Mouse (Mus musculus) G1E-ER4 (cell line): ENCODE data around the gene Aloxe3. TPM values are rescaled to one million over a fixed set of nuclear protein-coding genes. Genes with fewer than 3 reads are reported as not detected.

Experiments used
- GATA1 ChIP-seq: IDR thresholded peaks from one replicate; pipeline ENCODE4 v1.8.0; 2012; ENCODE audit warnings: low read length, inconsistent platforms
- polyA plus RNA-seq: library from polyadenylated mRNA; stranded (reverse); fragments of >175 nt; gene quantifications from 2 replicates; pipeline ENCODE4 v1.2.3, GENCODE M21; 2012

Aloxe3 gene
- polyA plus RNA-seq = not detected in 2 replicates

GRCm38 (mm10) chr11:69125852-69125918 lies at the start of gene Aloxe3:
Gene Aloxe3, plus strand, starts transcription at chr11:69125896.
- TF ChIP-seq GATA1 = no peak

DNA sequence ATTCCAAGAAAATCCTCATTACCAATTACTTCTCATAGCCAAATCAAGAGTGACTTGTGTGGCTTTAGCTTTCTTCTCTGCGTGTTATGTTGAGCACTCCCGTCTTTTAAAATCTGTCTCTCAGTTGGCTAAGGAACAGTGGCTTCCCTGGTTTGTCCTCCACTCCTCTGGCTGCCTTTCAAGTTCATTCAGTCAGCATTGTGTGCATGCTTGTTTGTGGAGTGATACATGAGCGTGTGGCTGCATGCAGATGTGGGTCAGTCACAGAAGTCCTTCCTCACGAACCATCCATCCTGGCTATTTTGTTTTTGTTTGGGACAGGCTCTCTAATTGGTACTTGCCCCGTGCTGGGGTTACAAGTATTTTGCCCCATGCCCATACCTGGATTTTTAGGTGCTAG lies 49.1 kb upstream of the Aloxe3 start:
- TF ChIP-seq GATA1 = no peak

DNA sequence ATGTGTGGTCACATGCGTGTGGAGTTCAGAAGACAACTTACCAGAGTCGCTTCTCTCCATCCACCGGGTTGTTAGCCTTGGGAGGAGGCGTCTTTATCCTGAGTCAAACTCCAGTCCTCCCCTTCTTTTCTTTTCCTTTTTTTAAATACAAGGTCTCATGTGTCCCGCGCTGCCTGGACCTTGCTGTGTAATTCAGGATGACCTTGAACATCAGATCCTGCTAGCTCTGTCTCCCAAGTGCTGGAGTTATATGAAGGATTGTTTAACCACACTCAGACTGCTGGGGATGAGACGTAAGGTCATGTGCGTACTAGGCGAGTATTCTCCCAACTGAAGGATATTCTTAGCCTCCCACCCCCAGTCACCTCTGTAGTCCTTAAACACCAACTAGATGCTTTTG lies 48.4 kb upstream of the Aloxe3 start:
- no peak for TF ChIP-seq GATA1

DNA sequence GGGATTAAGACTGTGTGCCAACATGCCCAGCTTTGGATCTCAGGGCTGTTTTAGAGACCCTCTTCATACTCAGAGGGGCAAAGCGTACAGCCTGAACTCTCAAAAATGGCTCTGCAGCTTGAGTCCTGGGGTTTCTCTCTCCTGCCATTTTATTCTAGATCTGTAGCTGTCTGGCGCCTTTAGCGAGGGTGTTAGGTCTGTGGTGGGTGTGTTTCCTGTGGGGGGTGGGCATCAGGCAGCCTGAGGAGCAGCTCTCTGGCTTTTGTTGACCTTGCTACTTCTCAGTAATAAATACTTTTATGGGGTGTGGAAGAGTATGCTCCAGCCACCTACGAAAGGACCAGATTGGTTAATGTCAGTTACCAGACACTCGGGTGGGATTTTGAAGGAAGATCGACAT lies 47.7 kb upstream of the Aloxe3 start:
- no peak for TF ChIP-seq GATA1

GRCm38 (mm10) chr11:69078805-69079438 lies 46.8 kb upstream of the Aloxe3 start:
- TF ChIP-seq GATA1 = no peak

GRCm38 (mm10) chr11:69080102-69080854 lies 45.4 kb upstream of the Aloxe3 start:
- TF ChIP-seq GATA1 = no peak

GRCm38 (mm10) chr11:69080855-69081222 lies 44.9 kb upstream of the Aloxe3 start:
- no peak for TF ChIP-seq GATA1

DNA sequence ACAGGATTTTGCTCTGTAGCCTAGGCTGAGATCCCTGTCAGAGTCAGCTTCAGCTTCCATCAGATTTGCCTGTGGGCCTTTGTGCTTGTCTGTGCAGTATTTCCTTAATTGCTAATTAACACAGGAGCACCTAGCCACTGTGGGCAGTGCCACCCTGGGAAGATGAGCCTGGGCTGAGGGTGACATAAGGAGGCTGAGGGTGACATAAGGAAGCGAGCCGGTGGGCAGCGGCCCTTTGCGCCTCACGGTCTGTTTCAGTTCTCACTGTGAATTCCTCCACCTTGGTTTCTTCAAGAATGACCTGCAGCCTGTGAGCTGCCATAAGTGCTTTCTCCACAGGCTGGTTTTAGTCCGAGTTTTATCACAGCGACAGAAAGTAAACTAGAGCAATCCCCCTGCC lies 44.1 kb upstream of the Aloxe3 start:
- TF ChIP-seq GATA1 = no peak

DNA sequence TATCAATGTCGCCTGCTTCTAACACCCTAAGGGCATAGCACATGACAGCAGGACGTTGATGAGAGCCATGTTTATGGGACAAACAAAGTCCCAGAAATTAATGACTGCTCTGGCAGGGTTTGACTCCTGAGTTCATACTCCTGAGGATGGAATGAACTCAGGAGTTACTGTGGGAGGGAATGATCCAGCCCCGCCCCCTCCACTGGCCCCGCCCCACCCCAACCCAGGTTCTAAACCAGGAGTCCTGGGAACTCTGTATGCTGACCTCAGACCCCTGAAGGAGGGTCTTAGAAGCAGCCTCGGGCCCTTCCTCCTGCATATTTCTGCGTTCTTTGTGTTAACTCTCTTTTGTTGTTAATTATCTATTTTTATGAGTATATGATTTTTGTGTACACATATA lies 40.1 kb upstream of the Aloxe3 start:
- TF ChIP-seq GATA1 = no peak

GRCm38 (mm10) chr11:69086390-69086789 lies 39.3 kb upstream of the Aloxe3 start:
- TF ChIP-seq GATA1 = no peak

- no peak for TF ChIP-seq GATA1
Observed at GRCm38 (mm10) chr11:69087082-69087481, 38.6 kb upstream of the Aloxe3 start.

DNA sequence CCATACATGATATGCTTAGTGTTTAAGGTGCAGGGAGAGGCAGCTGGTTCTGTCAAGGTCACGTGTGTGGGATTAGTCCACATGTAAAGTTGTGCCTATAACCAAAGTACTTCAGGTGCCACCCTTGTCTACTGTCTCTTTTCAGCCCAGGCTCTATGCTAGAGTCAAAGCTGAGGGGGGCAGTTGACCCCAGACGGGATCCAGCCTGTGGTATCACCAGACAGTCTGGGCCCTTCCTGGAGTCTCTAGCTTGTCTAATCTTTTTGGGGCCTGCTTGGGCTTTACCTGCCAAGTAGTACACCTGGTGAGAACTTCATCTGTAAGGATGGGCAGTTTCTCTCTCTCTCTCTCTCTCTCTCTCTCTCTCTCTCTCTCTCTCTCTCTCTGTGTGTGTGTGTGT lies 38.1 kb upstream of the Aloxe3 start:
- TF ChIP-seq GATA1 = no peak

GRCm38 (mm10) chr11:69088103-69088855 lies 37.4 kb upstream of the Aloxe3 start, which contains the start of gene Vamp2:
Gene Vamp2, plus strand, starts transcription at chr11:69088490.
- no peak for TF ChIP-seq GATA1

GRCm38 (mm10) chr11:69088856-69089615 lies 36.7 kb upstream of the Aloxe3 start:
- no peak for TF ChIP-seq GATA1

- no peak for TF ChIP-seq GATA1
Observed at GRCm38 (mm10) chr11:69089616-69090290, 35.9 kb upstream of the Aloxe3 start.

DNA sequence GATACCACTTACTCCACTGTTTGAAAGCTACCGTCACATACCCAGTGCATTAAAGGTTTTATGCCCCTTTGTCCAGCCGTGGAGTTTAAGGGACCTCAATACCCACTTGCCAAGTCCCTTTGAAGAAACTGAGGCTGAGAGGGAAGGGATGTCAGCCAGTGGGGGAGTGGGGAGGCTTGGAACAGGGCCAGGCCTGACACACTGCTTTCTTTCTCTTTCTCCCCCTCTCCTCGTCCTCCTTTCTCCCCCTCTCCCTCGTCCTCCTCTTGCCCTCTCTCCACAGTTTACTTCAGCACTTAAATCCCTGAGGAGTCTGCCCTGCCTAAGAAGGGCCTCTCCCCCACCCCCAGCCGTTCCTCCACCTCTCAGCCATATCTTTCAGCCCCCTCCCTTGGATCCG lies 35.3 kb upstream of the Aloxe3 start:
- TF ChIP-seq GATA1 = no peak
